Mouse (Mus musculus) liver, adult 2 months (tissue): ENCODE data around the gene Eif2b5.

Experiments used
- CTCF ChIP-seq: fragments of 200-500 bp; IDR thresholded peaks from 2 replicates; pipeline ENCODE4 v1.5.1; 2011; ENCODE audit warnings: low read depth, low read length, control low read depth
- POLR2A ChIP-seq: fragments of 200-500 bp; IDR thresholded peaks from 2 replicates; pipeline ENCODE4 v1.6.1; 2011; ENCODE audit warnings: low read length, control low read depth; ENCODE audit not compliant: insufficient read depth; ENCODE audit errors: extremely low read depth

DNA sequence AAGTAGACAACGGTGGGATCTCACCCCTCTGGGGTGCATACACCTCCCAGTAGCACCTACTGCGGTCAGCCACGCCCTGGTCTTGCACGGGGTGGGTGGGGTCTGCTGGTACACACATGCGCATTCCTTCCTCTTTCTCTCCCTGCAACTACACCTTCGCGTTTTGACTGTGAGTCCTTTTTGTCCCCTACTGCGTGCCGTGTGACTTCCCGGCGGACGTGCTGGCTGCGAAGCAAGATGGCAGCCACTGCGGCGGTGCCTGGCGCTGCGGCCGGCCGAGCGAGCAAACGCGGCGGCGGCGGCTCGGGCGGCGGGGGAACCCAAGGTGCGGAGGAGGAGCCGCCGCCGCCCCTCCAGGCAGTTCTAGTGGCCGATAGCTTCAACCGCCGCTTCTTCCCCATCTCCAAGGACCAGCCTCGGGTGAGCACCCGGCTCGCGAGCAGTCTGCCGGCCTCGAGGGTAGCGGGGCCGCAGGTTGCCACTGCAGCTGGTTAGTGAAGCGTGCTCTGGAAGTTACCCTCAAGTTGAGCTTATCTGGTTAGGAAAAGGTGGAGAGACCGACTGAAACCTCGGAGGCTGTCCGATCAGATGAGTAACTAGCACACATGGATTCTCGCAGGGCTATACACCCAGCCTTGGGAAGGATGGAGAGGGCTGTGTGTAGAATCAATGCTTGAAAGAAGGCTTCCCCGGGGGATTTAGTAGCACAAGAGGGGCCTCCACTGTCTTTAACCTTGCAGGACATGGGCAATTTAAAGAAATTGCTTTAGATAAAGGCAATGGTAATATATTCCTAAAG is at the start of gene Eif2b5:
- TF ChIP-seq POLR2A (peak; percentile 71), CTCF (no peak)
